In genomic region chr19:7829851-7830250, GRCm38 (mm10) we compare ENCODE assay signal across 39 mouse cellular contexts. TPM values are rescaled to one million over a fixed set of nuclear protein-coding genes. Genes with fewer than 3 reads are reported as not detected.
"Had no signal": no experiment of that assay in that cellular context is flagged by ENCODE, and none has a peak within 500 bp of the region (broad histone marks: within the 10 kb centered on the region; RNA-seq: fewer than 3 reads in every experiment).

No protein-coding gene starts in this region.

- H3K27me3 ChIP-seq: embryonic facial prominence, embryonic 12.5 days; embryonic facial prominence, embryonic 13.5 days; embryonic facial prominence, embryonic 15.5 days; forebrain, embryonic 12.5 days; forebrain, embryonic 13.5 days; forebrain, embryonic 15.5 days had no signal

- H3K4me1 ChIP-seq: embryonic facial prominence, embryonic 10.5 days; embryonic facial prominence, embryonic 12.5 days; embryonic facial prominence, embryonic 13.5 days; embryonic facial prominence, embryonic 15.5 days; forebrain, embryonic 10.5 days; forebrain, embryonic 12.5 days; forebrain, embryonic 13.5 days; forebrain, embryonic 15.5 days had no signal

- H3K27ac ChIP-seq: embryonic facial prominence, embryonic 10.5 days; embryonic facial prominence, embryonic 12.5 days; embryonic facial prominence, embryonic 13.5 days; embryonic facial prominence, embryonic 15.5 days; forebrain, embryonic 10.5 days; forebrain, embryonic 12.5 days; forebrain, embryonic 13.5 days; forebrain, embryonic 15.5 days; gastrocnemius, adult 2 months; heart, adult 2 months had no signal

- H3K36me3 ChIP-seq: embryonic facial prominence, embryonic 10.5 days; embryonic facial prominence, embryonic 12.5 days; embryonic facial prominence, embryonic 13.5 days; embryonic facial prominence, embryonic 15.5 days; forebrain, embryonic 10.5 days; forebrain, embryonic 12.5 days; forebrain, embryonic 15.5 days had no signal

- ATAC-seq: forebrain, embryonic 13.5 days; forebrain, embryonic 14.5 days; forebrain, embryonic 15.5 days; forebrain, embryonic 16.5 days; forebrain, postnatal 0 days had no signal

- DNase-seq: cerebellum, adult 9-10 months; cerebellum, adult 9-11 months; cerebellum, postnatal 10 days; cerebellum, postnatal 14 days; cerebellum, postnatal 25 days; cerebellum, postnatal 36 days; embryo, embryonic 11 days; forebrain, postnatal 0 days; gastrocnemius, adult 2 months; gastrocnemius, postnatal 10 days; gastrocnemius, postnatal 14 days; gastrocnemius, postnatal 25 days; gastrocnemius, postnatal 36 days; heart, adult 11 months; heart, adult 18-20 months; heart, adult 2 months had no signal

- H3K9me3 ChIP-seq: embryonic facial prominence, embryonic 15.5 days had no signal

- H3K9ac ChIP-seq: embryonic facial prominence, embryonic 12.5 days; embryonic facial prominence, embryonic 13.5 days; embryonic facial prominence, embryonic 15.5 days; forebrain, embryonic 12.5 days; forebrain, embryonic 13.5 days; forebrain, embryonic 15.5 days; forebrain, postnatal 0 days had no signal

- H3K4me3 ChIP-seq: embryonic facial prominence, embryonic 10.5 days; embryonic facial prominence, embryonic 12.5 days; embryonic facial prominence, embryonic 13.5 days; embryonic facial prominence, embryonic 15.5 days; erythroblast, embryonic 14.5 days; forebrain, embryonic 10.5 days; forebrain, embryonic 12.5 days; forebrain, embryonic 13.5 days; forebrain, embryonic 15.5 days; gastrocnemius, adult 2 months; heart, adult 2 months had no signal

- H3K4me2 ChIP-seq: embryonic facial prominence, embryonic 12.5 days; embryonic facial prominence, embryonic 13.5 days; embryonic facial prominence, embryonic 15.5 days; forebrain, embryonic 12.5 days; forebrain, embryonic 13.5 days; forebrain, embryonic 15.5 days had no signal

RNA-seq across cellular contexts. Expression of gene Slc22a26, which starts 27.4 kb away (rescaled TPM):
- total RNA-seq: common myeloid progenitor, adult 5-6 weeks; forebrain, postnatal 0 days; gastrocnemius, adult 18-20 months; gastrocnemius, adult 2 months; gastrocnemius, adult 8-10 months; gastrocnemius, postnatal 10 days; gastrocnemius, postnatal 14 days; gastrocnemius, postnatal 25 days; gastrocnemius, postnatal 36 days; gastrocnemius, postnatal 4 days; granulocyte monocyte progenitor cell, adult 5-6 weeks; heart, adult 18-20 months; heart, adult 2 months; heart, adult 8-10 months had no signal
- polyA plus RNA-seq: cortical plate, adult 2 months; embryonic facial prominence, embryonic 10.5 days; embryonic facial prominence, embryonic 11.5 days; embryonic facial prominence, embryonic 12.5 days; embryonic facial prominence, embryonic 13.5 days; embryonic facial prominence, embryonic 14.5 days; embryonic facial prominence, embryonic 15.5 days; erythroblast, embryonic 14.5 days; forebrain, embryonic 10.5 days; forebrain, embryonic 11.5 days; forebrain, embryonic 12.5 days; forebrain, embryonic 13.5 days; forebrain, embryonic 14.5 days; forebrain, embryonic 15.5 days; forebrain, embryonic 16.5 days; forebrain, postnatal 0 days; frontal cortex, adult 2 months; gonadal fat pad, adult 2 months; heart, adult 2 months had no signal
